Mouse (Mus musculus): Measurements from ENCODE around the gene Pecam1.

- no peak for TF ChIP-seq CTCF (IDR thresholded peaks at IDR 0.05; ENCODE audit: low read depth)
- no peak for TF ChIP-seq EP300 (IDR thresholded peaks at IDR 0.05; ENCODE audit: low read depth)
These were observed 63.1 kb downstream of the Pecam1 start for GRCm38 (mm10) chr11:106687293-106687692.
